Mouse (Mus musculus) cerebellum, postnatal 14 days (tissue): Measurements from ENCODE around the gene Ifitm5.

Experiments used
- DNase-seq, 2 experiments: peaks; one replicate each; pipeline ENCODE4 v3.0.0; 2021; ENCODE audit warnings: mixed read lengths in 2 of 2

Gene Ifitm5

GRCm38 (mm10) chr7:140939669-140940171, 10.4 kb downstream of the Ifitm5 start:
- DNase-seq: peak in 1 of 2 experiments; percentile 14

GRCm38 (mm10) chr7:140938896-140939295, 11.2 kb downstream of the Ifitm5 start:
- DNase-seq: no peak

GRCm38 (mm10) chr7:140938436-140938835, 11.7 kb downstream of the Ifitm5 start:
- DNase-seq: peak in 1 of 2 experiments; percentile 19

- DNase-seq: no peak
These were observed 22.9 kb downstream of the Ifitm5 start for GRCm38 (mm10) chr7:140927181-140927580.

- DNase-seq: no peak
These were observed 26.9 kb downstream of the Ifitm5 start for GRCm38 (mm10) chr7:140923070-140923775.

GRCm38 (mm10) chr7:140922398-140923069, 27.6 kb downstream of the Ifitm5 start:
- DNase-seq: peak; percentile 93 to 95

- DNase-seq: no peak
These were observed 28.7 kb downstream of the Ifitm5 start for GRCm38 (mm10) chr7:140921225-140921975.

GRCm38 (mm10) chr7:140920418-140921029, 29.6 kb downstream of the Ifitm5 start, which contains the start of gene Nlrp6:
TSS of gene Nlrp6 (plus strand) at chr7:140920902.
- no peak for DNase-seq

GRCm38 (mm10) chr7:140919911-140920310, 30.2 kb downstream of the Ifitm5 start:
- DNase-seq: no peak

- DNase-seq: no peak
These were observed 35.9 kb downstream of the Ifitm5 start for GRCm38 (mm10) chr7:140914031-140914690.

- DNase-seq: no peak
These were observed 37.1 kb downstream of the Ifitm5 start for GRCm38 (mm10) chr7:140912846-140913482.

- no peak for DNase-seq
These were observed 37.8 kb downstream of the Ifitm5 start for GRCm38 (mm10) chr7:140912293-140912692.

GRCm38 (mm10) chr7:140908634-140909107, 41.4 kb downstream of the Ifitm5 start:
- peak; percentile 87 to 88 for DNase-seq

- no peak for DNase-seq
These were observed 41.9 kb downstream of the Ifitm5 start for GRCm38 (mm10) chr7:140908181-140908580.

GRCm38 (mm10) chr7:140907697-140908096, 42.4 kb downstream of the Ifitm5 start:
- DNase-seq: no peak

- no peak for DNase-seq
These were observed 43.0 kb downstream of the Ifitm5 start for GRCm38 (mm10) chr7:140907131-140907530.

GRCm38 (mm10) chr7:140905642-140906081, 44.4 kb downstream of the Ifitm5 start:
- DNase-seq: no peak

GRCm38 (mm10) chr7:140903212-140903611, 46.9 kb downstream of the Ifitm5 start:
- peak; percentile 92 to 95 for DNase-seq

GRCm38 (mm10) chr7:140902036-140902875, 47.8 kb downstream of the Ifitm5 start:
- no peak for DNase-seq

GRCm38 (mm10) chr7:140900220-140900619, 49.9 kb downstream of the Ifitm5 start, which contains the start of gene Cox8b:
TSS of gene Cox8b (minus strand) at chr7:140900446.
- DNase-seq: peak in 1 of 2 experiments; percentile 15
